In the genomic region with DNA sequence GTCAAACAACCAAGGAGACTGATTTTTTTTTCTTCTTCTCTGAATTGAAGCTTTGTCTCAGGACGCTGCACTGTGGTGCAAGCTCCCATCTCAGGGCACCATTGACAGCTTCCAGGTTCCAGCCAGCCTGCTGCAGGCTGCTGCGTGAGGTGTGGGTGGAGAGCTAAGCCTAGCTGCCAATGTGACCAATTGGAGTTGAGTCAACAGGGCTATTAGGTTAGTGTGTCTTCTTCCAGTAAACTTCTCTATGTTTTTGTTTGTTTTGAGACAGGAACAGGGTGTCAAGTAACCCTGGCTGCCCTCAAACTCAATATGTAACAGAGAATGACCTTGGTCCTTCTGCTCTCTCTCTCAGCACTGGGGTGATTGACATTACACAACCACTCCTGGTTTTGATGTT, we compare ENCODE assay signal across 13 mouse cellular contexts.
DNase-seq lines count a peak whose midpoint lies in the region; ATAC-seq and TF ChIP-seq lines count a peak whose summit lies in the region.
"Had no signal": no experiment of that assay in that cellular context is flagged by ENCODE, and none has a peak within 500 bp of the region (broad histone marks: within the 10 kb centered on the region; RNA-seq: fewer than 3 reads in every experiment).

No protein-coding gene starts in this region.

- TF ChIP-seq CTCF in intestine, postnatal 0 days (IDR thresholded peaks at IDR 0.05; ENCODE audit: low read depth) = no peak
- TF ChIP-seq CTCF in lung, postnatal 0 days (IDR thresholded peaks at IDR 0.05) = no peak

- no peak for ATAC-seq in kidney, embryonic 15.5 days (replicated peaks; ENCODE audit: low FRiP score)
- peak; percentile 51; the same call in 1 of the 2 replicates for ATAC-seq in intestine, postnatal 0 days
- ATAC-seq in lung, postnatal 0 days = peak; percentile 55
- ATAC-seq: forebrain, embryonic 16.5 days had no signal

- no peaks in the 10 kb centered on the region for H3K9me3 ChIP-seq in kidney, embryonic 15.5 days (replicated peaks)
- no peaks in the 10 kb centered on the region for H3K9me3 ChIP-seq in intestine, postnatal 0 days (ENCODE audit: control insufficient read depth)
- no peaks in the 10 kb centered on the region for H3K9me3 ChIP-seq in lung, postnatal 0 days (ENCODE audit: low read length)
- H3K9me3 ChIP-seq: limb, embryonic 15.5 days had no signal

- no peak overlapping the region for H3K27ac ChIP-seq in kidney, embryonic 15.5 days
- no peak overlapping the region for H3K27ac ChIP-seq in intestine, postnatal 0 days (ENCODE audit: low read depth, low read length)
- 0 out of 2 replicates have a peak overlapping the region, but pooled peaks have one; percentile 2 for H3K27ac ChIP-seq in lung, postnatal 0 days (ENCODE audit: low read length)
- H3K27ac ChIP-seq: layer of hippocampus, adult 2 months; limb, embryonic 15.5 days had no signal

- DNase-seq in kidney, adult 18-20 months = peak; percentile 21
- DNase-seq in brain, adult 2 months (ENCODE audit: low read depth, low spot score) = peak; percentile 33
- peak; percentile 33 for DNase-seq in lung, postnatal 0 days (ENCODE audit: low spot score)
- no peak for DNase-seq in neural tube, embryonic 10.5 days (ENCODE audit: extremely low spot score, low spot score)
- no peak for DNase-seq in embryo, embryonic 11 days
- DNase-seq: right cerebral cortex, postnatal 14 days; thymus, adult 18-20 months had no signal

- TF ChIP-seq EP300 in lung, postnatal 0 days (IDR thresholded peaks at IDR 0.05) = no peak

- H3K27me3 ChIP-seq in kidney, embryonic 15.5 days = no peaks in the 10 kb centered on the region
- no peaks in the 10 kb centered on the region for H3K27me3 ChIP-seq in intestine, postnatal 0 days (replicated peaks; ENCODE audit: control insufficient read depth, insufficient read depth, low read length)
- no peaks in the 10 kb centered on the region for H3K27me3 ChIP-seq in lung, postnatal 0 days (replicated peaks; ENCODE audit: insufficient read depth, low read length)
- H3K27me3 ChIP-seq: limb, embryonic 15.5 days had no signal

- no peak overlapping the region for H3K9ac ChIP-seq in kidney, embryonic 15.5 days
- no peak overlapping the region for H3K9ac ChIP-seq in intestine, postnatal 0 days (ENCODE audit: low read depth, low read length)
- no peak overlapping the region for H3K9ac ChIP-seq in lung, postnatal 0 days (replicated peaks; ENCODE audit: low read depth)
- H3K9ac ChIP-seq: limb, embryonic 15.5 days had no signal

- peaks cover 9% of the 10 kb centered on the region; the same call in 1 of the 2 replicates for H3K4me1 ChIP-seq in kidney, embryonic 15.5 days
- H3K4me1 ChIP-seq in intestine, postnatal 0 days (replicated peaks; ENCODE audit: control insufficient read depth, insufficient read depth, low read length) = no peaks in the 10 kb centered on the region
- no peaks in the 10 kb centered on the region for H3K4me1 ChIP-seq in lung, postnatal 0 days (ENCODE audit: insufficient read depth, low read depth, low read length)

- H3K36me3 ChIP-seq in kidney, embryonic 15.5 days = no peaks in the 10 kb centered on the region
- H3K36me3 ChIP-seq in intestine, postnatal 0 days (ENCODE audit: control insufficient read depth, insufficient read depth) = no peaks in the 10 kb centered on the region
- H3K36me3 ChIP-seq in lung, postnatal 0 days (ENCODE audit: insufficient read depth, low read length) = no peaks in the 10 kb centered on the region
- H3K36me3 ChIP-seq: limb, embryonic 15.5 days had no signal

- 41% methylated on average over 2 of the region's 2 CpGs for WGBS in kidney, embryonic 15.5 days
- 11% methylated on average over 2 of the region's 2 CpGs for WGBS in intestine, postnatal 0 days
- 26% methylated on average over 2 of the region's 2 CpGs for WGBS in lung, postnatal 0 days

- no peak overlapping the region for H3K4me3 ChIP-seq in kidney, embryonic 15.5 days (replicated peaks)
- no peak overlapping the region for H3K4me3 ChIP-seq in intestine, postnatal 0 days (ENCODE audit: low read depth, low read length)
- 0 out of 2 replicates have a peak overlapping the region, but pooled peaks have one; percentile 6 for H3K4me3 ChIP-seq in lung, postnatal 0 days (ENCODE audit: low read depth, low read length)
- H3K4me3 ChIP-seq: layer of hippocampus, adult 2 months; limb, embryonic 15.5 days; myocyte had no signal

- H3K4me2 ChIP-seq in kidney, embryonic 15.5 days = no peak overlapping the region
- H3K4me2 ChIP-seq in intestine, postnatal 0 days (replicated peaks; ENCODE audit: low read depth) = peak overlapping the region; percentile 21; the same call in 1 of the 2 replicates
- H3K4me2 ChIP-seq in lung, postnatal 0 days (replicated peaks; ENCODE audit: low read depth, low read length) = peak overlapping the region; percentile 14; the same call in 1 of the 2 replicates
- H3K4me2 ChIP-seq: limb, embryonic 15.5 days had no signal

Comparison
In these comparisons a context has a peak if more than half of its experiments do, and no peak if none do; other contexts are left out.
1. DNase-seq: peak in kidney, adult 18-20 months (single experiment), brain, adult 2 months (single experiment) and lung, postnatal 0 days (single experiment); none in neural tube, embryonic 10.5 days (single experiment) and embryo, embryonic 11 days (single experiment).